Mouse (Mus musculus): Measurements from ENCODE around the gene Gtpbp3.

Gtpbp3 gene

GRCm38 (mm10) chr8:71487691-71488445 lies at the start of gene Gtpbp3:
TSS of gene Gtpbp3 (plus strand) at chr8:71488103.
- peak; percentile 70 for DNase-seq (ENCODE audit: low spot score)

GRCm38 (mm10) chr8:71441404-71441803 lies 46.5 kb upstream of the Gtpbp3 start:
- DNase-seq (ENCODE audit: low spot score): peak; percentile 67

GRCm38 (mm10) chr8:71445096-71445495 lies 42.8 kb upstream of the Gtpbp3 start:
- no peak for DNase-seq (ENCODE audit: low spot score)

- DNase-seq (ENCODE audit: low spot score): no peak
Observed at GRCm38 (mm10) chr8:71451337-71451736, 36.6 kb upstream of the Gtpbp3 start.

- DNase-seq (ENCODE audit: low spot score): no peak
Observed at GRCm38 (mm10) chr8:71451777-71452176, 36.1 kb upstream of the Gtpbp3 start.

GRCm38 (mm10) chr8:71452669-71453068 lies 35.2 kb upstream of the Gtpbp3 start:
- no peak for DNase-seq (ENCODE audit: low spot score)

GRCm38 (mm10) chr8:71454668-71455067 lies 33.2 kb upstream of the Gtpbp3 start:
- no peak for DNase-seq (ENCODE audit: low spot score)

GRCm38 (mm10) chr8:71456906-71457305 lies 31.0 kb upstream of the Gtpbp3 start:
- peak; percentile 48 for DNase-seq (ENCODE audit: low spot score)

- DNase-seq (ENCODE audit: low spot score): no peak
Observed at GRCm38 (mm10) chr8:71457659-71458270, 30.1 kb upstream of the Gtpbp3 start.

GRCm38 (mm10) chr8:71460716-71461115 lies 27.2 kb upstream of the Gtpbp3 start:
- DNase-seq (ENCODE audit: low spot score): no peak

- no peak for DNase-seq (ENCODE audit: low spot score)
Observed at GRCm38 (mm10) chr8:71461152-71461840, 26.6 kb upstream of the Gtpbp3 start.

- no peak for DNase-seq (ENCODE audit: low spot score)
Observed at GRCm38 (mm10) chr8:71462191-71462590, 25.7 kb upstream of the Gtpbp3 start.

- no peak for DNase-seq (ENCODE audit: low spot score)
Observed at GRCm38 (mm10) chr8:71462786-71463185, 25.1 kb upstream of the Gtpbp3 start.

GRCm38 (mm10) chr8:71463188-71464033 lies 24.5 kb upstream of the Gtpbp3 start, which contains the start of gene Abhd8:
TSS of gene Abhd8 (minus strand) at chr8:71463655.
- DNase-seq (ENCODE audit: low spot score): peak; percentile 93

- DNase-seq (ENCODE audit: low spot score): peak; percentile 100
Observed at GRCm38 (mm10) chr8:71464513-71465500, 23.1 kb upstream of the Gtpbp3 start, which contains the start of gene Mrpl34. TSS of gene Mrpl34 (plus strand) at chr8:71464959.

GRCm38 (mm10) chr8:71465733-71466132 lies 22.2 kb upstream of the Gtpbp3 start:
- DNase-seq (ENCODE audit: low spot score): no peak

- DNase-seq (ENCODE audit: low spot score): no peak
Observed at GRCm38 (mm10) chr8:71466198-71466597, 21.7 kb upstream of the Gtpbp3 start.

- DNase-seq (ENCODE audit: low spot score): no peak
Observed at GRCm38 (mm10) chr8:71467201-71467600, 20.7 kb upstream of the Gtpbp3 start.

GRCm38 (mm10) chr8:71468001-71468400 lies 19.9 kb upstream of the Gtpbp3 start:
- DNase-seq (ENCODE audit: low spot score): no peak

GRCm38 (mm10) chr8:71468916-71469315 lies 19.0 kb upstream of the Gtpbp3 start, which contains the start of gene Dda1:
TSS of gene Dda1 (plus strand) at chr8:71469199.
- DNase-seq (ENCODE audit: low spot score): peak; percentile 99

GRCm38 (mm10) chr8:71469411-71469810 lies 18.5 kb upstream of the Gtpbp3 start:
- no peak for DNase-seq (ENCODE audit: low spot score)
